26 mouse cellular contexts compared by ENCODE assay signal in the genomic region with DNA sequence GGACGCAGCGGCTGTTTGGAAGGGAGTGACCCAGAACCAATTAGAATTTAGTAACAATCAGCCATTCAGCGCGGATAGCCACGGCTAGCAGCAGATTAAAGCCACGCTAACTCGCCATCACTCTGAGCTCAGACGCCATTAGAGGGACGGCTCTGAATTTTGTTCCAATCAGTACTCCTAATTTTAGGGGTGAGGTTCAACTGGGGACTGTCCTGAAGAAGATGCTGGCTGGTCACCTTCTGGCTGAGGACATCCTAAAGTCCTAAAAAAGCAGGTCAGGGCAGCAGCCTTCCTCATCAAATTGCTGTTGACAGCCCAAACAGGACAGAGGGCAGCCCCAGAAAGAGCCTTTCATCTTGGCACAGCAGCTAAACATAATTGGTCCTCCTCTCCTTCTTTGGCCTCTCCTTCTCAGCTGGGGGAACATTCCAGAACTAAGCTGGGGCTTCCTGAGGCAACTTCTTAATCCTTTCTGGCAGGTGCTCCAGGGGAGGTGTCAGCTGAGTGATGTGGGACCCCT. TPM values are rescaled to one million over a fixed set of nuclear protein-coding genes. Genes with fewer than 3 reads are reported as not detected.
DNase-seq lines count a peak whose midpoint lies in the region; ATAC-seq lines count a peak whose summit lies in the region.
"Had no signal": no experiment of that assay in that cellular context is flagged by ENCODE, and none has a peak within 500 bp of the region (broad histone marks: within the 10 kb centered on the region; RNA-seq: fewer than 3 reads in every experiment).

No protein-coding gene starts in this region.

- no peaks in the 10 kb centered on the region for H3K9me3 ChIP-seq in embryonic facial prominence, embryonic 11.5 days (replicated peaks; ENCODE audit: control insufficient read depth, low read length)
- H3K9me3 ChIP-seq in embryonic facial prominence, embryonic 10.5 days = no peaks in the 10 kb centered on the region
- no peaks in the 10 kb centered on the region for H3K9me3 ChIP-seq in kidney, embryonic 14.5 days (ENCODE audit: control insufficient read depth, low read length)
- H3K9me3 ChIP-seq: G1E had no signal

- H3K27me3 ChIP-seq in embryonic facial prominence, embryonic 11.5 days (ENCODE audit: control insufficient read depth, insufficient read depth, low read length) = peaks cover 23% of the 10 kb centered on the region
- peaks cover 99% of the 10 kb centered on the region for H3K27me3 ChIP-seq in embryonic facial prominence, embryonic 10.5 days (replicated peaks; ENCODE audit: low read depth, poor library complexity, severe bottlenecking)
- peaks cover 35% of the 10 kb centered on the region for H3K27me3 ChIP-seq in kidney, embryonic 14.5 days (ENCODE audit: control insufficient read depth, insufficient read depth, low read length)

- H3K4me1 ChIP-seq in embryonic facial prominence, embryonic 11.5 days (ENCODE audit: control insufficient read depth, insufficient read depth, low read length) = no peaks in the 10 kb centered on the region
- peaks cover 20% of the 10 kb centered on the region for H3K4me1 ChIP-seq in embryonic facial prominence, embryonic 10.5 days
- H3K4me1 ChIP-seq in kidney, embryonic 14.5 days (ENCODE audit: control insufficient read depth, insufficient read depth, low read length) = no peaks in the 10 kb centered on the region

- no peaks in the 10 kb centered on the region for H3K36me3 ChIP-seq in embryonic facial prominence, embryonic 11.5 days (replicated peaks; ENCODE audit: control insufficient read depth, insufficient read depth, low read depth, low read length)
- H3K36me3 ChIP-seq in embryonic facial prominence, embryonic 10.5 days (replicated peaks) = no peaks in the 10 kb centered on the region
- H3K36me3 ChIP-seq in kidney, embryonic 14.5 days (ENCODE audit: control insufficient read depth, insufficient read depth, low read length) = no peaks in the 10 kb centered on the region
- H3K36me3 ChIP-seq: G1E had no signal

- peak; percentile 10 for DNase-seq in embryonic facial prominence, embryonic 11.5 days (ENCODE audit: low spot score)
- no peak for DNase-seq in embryonic facial prominence, embryonic 10.5 days (ENCODE audit: low spot score)
- peak; percentile 85 for DNase-seq in Muller cell, postnatal 12 days (ENCODE audit: inconsistent ontology term)
- DNase-seq in retina, embryonic 14.5 days (ENCODE audit: low spot score) = peak; percentile 80
- peak; percentile 90 for DNase-seq in retina, postnatal 1 day
- no peak for DNase-seq in right cerebral cortex, adult 18-20 months
- DNase-seq in adrenal gland, adult 18-20 months (ENCODE audit: low spot score in 2 of 2) = no peak
- DNase-seq: adrenal gland, adult 2 months; adrenal gland, adult 8-10 months; adrenal gland, postnatal 10 days; adrenal gland, postnatal 14 days; adrenal gland, postnatal 25 days; adrenal gland, postnatal 36 days; B cell, adult 2 months; cerebellum, adult 11 months; cerebellum, adult 11-12 months; cerebellum, adult 18-20 months; cerebellum, adult 2 months had no signal

- H3K4me2 ChIP-seq in embryonic facial prominence, embryonic 11.5 days (ENCODE audit: low read depth, low read length) = no peak overlapping the region
- no peak overlapping the region for H3K4me2 ChIP-seq in kidney, embryonic 14.5 days (replicated peaks; ENCODE audit: low read depth, low read length)

- 35% methylated on average over 9 of the region's 9 CpGs for WGBS in embryonic facial prominence, embryonic 11.5 days
- WGBS in embryonic facial prominence, embryonic 10.5 days = 37% methylated on average over 9 of the region's 9 CpGs
- WGBS in kidney, embryonic 14.5 days = 70% methylated on average over 9 of the region's 9 CpGs

- ATAC-seq in embryonic facial prominence, embryonic 11.5 days (replicated peaks; ENCODE audit: insufficient number of reproducible peaks, low FRiP score, low TSS enrichment, low read depth) = no peak
- ATAC-seq in kidney, embryonic 14.5 days (ENCODE audit: low FRiP score, low TSS enrichment) = no peak
- ATAC-seq: activated CD4-positive, CD25-positive, alpha-beta regulatory T cell, adult 4 months; CD4-positive, CD25-positive, alpha-beta regulatory T cell, adult 4 months; Patski had no signal

- no peak overlapping the region for H3K27ac ChIP-seq in embryonic facial prominence, embryonic 11.5 days (replicated peaks; ENCODE audit: low read depth, low read length)
- no peak overlapping the region for H3K27ac ChIP-seq in embryonic facial prominence, embryonic 10.5 days (replicated peaks)
- H3K27ac ChIP-seq in kidney, embryonic 14.5 days (ENCODE audit: low read depth, low read length) = no peak overlapping the region

- H3K4me3 ChIP-seq in embryonic facial prominence, embryonic 11.5 days (ENCODE audit: low read depth, low read length) = no peak overlapping the region
- H3K4me3 ChIP-seq in embryonic facial prominence, embryonic 10.5 days = no peak overlapping the region
- no peak overlapping the region for H3K4me3 ChIP-seq in kidney, embryonic 14.5 days (ENCODE audit: low read length)

- H3K9ac ChIP-seq in embryonic facial prominence, embryonic 11.5 days (replicated peaks; ENCODE audit: low read length) = no peak overlapping the region
- no peak overlapping the region for H3K9ac ChIP-seq in kidney, embryonic 14.5 days (ENCODE audit: low read depth, low read length)

RNA-seq across cellular contexts. Expression of a gene that starts 18.6 kb away (rescaled TPM):
- polyA plus RNA-seq in embryonic facial prominence, embryonic 11.5 days (2014; fragmentation: Nextera tagmentation; extraction: Ambion mirVana) = 11.8 and 12.3 TPM in 2 replicates
- 3.4 and 5.5 TPM in 2 replicates for polyA plus RNA-seq in embryonic facial prominence, embryonic 10.5 days (2016; fragmentation: Nextera tagmentation; extraction: Ambion mirVana)
- not detected in 2 replicates for polyA plus RNA-seq in kidney, embryonic 14.5 days (2014; fragmentation: Nextera tagmentation; extraction: Ambion mirVana)
- not detected for total RNA-seq in adrenal gland, adult 18-20 months (2021)
- total RNA-seq: adrenal gland, adult 2 months; adrenal gland, adult 8-10 months; adrenal gland, postnatal 25 days; CH12.LX; G1E; MEL had no signal
- polyA plus RNA-seq: activated CD4-positive, CD25-positive, alpha-beta regulatory T cell, adult 4 months; adrenal gland, adult 2 months; C2C12; CD4-positive, CD25-positive, alpha-beta regulatory T cell, adult 4 months; cerebellum, adult 2 months; G1E; Patski had no signal

Comparison
In these comparisons a context has a peak if more than half of its experiments do, and no peak if none do; other contexts are left out.
1. DNase-seq: peak in embryonic facial prominence, embryonic 11.5 days (single experiment), Muller cell, postnatal 12 days (single experiment), retina, embryonic 14.5 days (single experiment) and retina, postnatal 1 day (single experiment); none in embryonic facial prominence, embryonic 10.5 days (single experiment), right cerebral cortex, adult 18-20 months (single experiment) and adrenal gland, adult 18-20 months (0 of 2).